Mouse (Mus musculus) kidney, adult 2 months (tissue): Measurements from ENCODE around the gene Olfr1263. TPM values are rescaled to one million over a fixed set of nuclear protein-coding genes. Genes with fewer than 3 reads are reported as not detected.

Experiments used
- DNase-seq: peaks from one replicate; pipeline ENCODE4 v3.0.0; 2021
- H3K27ac ChIP-seq: fragments of 200-500 bp; 2 replicates; pipeline ENCODE4 v1.5.1; 2012; ENCODE audit warnings: low read depth, low read length, control low read depth, inconsistent platforms; ENCODE audit not compliant: insufficient read depth
- H3K27me3 ChIP-seq: fragments of 200-500 bp; replicated peaks from 2 replicates; pipeline ENCODE4 v1.6.1; 2012; ENCODE audit warnings: mild to moderate bottlenecking, moderate library complexity, low read length, inconsistent platforms; ENCODE audit not compliant: control insufficient read depth, insufficient read depth
- H3K36me3 ChIP-seq: fragments of 200-500 bp; 2 replicates; pipeline ENCODE4 v1.6.1; 2012; ENCODE audit warnings: mild to moderate bottlenecking, moderate library complexity, low read length, inconsistent platforms; ENCODE audit not compliant: control insufficient read depth, insufficient read depth
- H3K4me1 ChIP-seq: fragments of 200-500 bp; 2 replicates; pipeline ENCODE4 v1.6.1; 2011; ENCODE audit warnings: low read length; ENCODE audit not compliant: control insufficient read depth, insufficient read depth
- H3K4me3 ChIP-seq: fragments of 200-500 bp; 2 replicates; pipeline ENCODE4 v1.5.1; 2011; ENCODE audit warnings: mild to moderate bottlenecking, low read depth, low read length, control low read depth; ENCODE audit not compliant: insufficient read depth
- CTCF ChIP-seq: fragments of 200-500 bp; conservative IDR thresholded peaks from 2 replicates; pipeline ENCODE4 v1.5.1; 2011; ENCODE audit warnings: low read depth, mild to moderate bottlenecking, control low read depth, low read length, moderate library complexity, mixed read lengths; ENCODE audit not compliant: insufficient read depth, insufficient read length
- POLR2A ChIP-seq: fragments of 200-500 bp; IDR thresholded peaks from one replicate; pipeline ENCODE4 v1.6.1; 2011; ENCODE audit warnings: low read depth, low read length, control low read depth
- polyA plus RNA-seq: library from polyadenylated mRNA; depleted of rRNA; stranded (reverse); fragments of >200 nt; gene quantifications from 2 replicates; pipeline ENCODE4 v1.2.3, GENCODE M21; 2012; rRNA removed

Olfr1263 gene
- polyA plus RNA-seq, 1 experiment = not detected

DNA sequence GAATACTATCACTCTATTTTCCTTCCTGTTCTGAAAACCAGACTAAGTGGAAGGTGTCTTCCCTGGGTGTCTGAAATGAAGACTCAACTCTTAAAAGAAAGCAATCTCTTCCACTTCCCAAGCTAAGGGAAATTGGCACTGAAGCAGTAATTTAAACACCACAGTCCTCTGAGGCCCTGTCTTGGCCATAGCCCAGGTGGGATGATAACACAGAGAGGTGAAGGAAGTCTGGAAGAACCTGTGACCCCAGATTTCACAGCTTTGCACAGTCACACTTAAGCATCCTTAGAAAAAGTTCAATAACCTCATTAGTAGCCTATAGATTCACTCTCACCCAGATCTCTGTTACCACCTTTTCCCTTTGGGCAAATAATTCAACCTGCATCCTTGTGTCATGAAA, 51.6 kb downstream of the Olfr1263 start, which contains the start of gene Olfr140:
Gene Olfr140, minus strand, starts transcription at position 101 of the 400 bp plus-strand sequence.
- TF ChIP-seq POLR2A = no peak
- TF ChIP-seq CTCF = no peak
- H3K27ac ChIP-seq = no peak within 1 kb of the TSS
- H3K36me3 ChIP-seq = no peaks in the 10 kb centered on the region
- no peaks in the 10 kb centered on the region for H3K27me3 ChIP-seq
- H3K4me1 ChIP-seq = no peaks in the 10 kb centered on the region
- no peak for DNase-seq
- no peak within 1 kb of the TSS for H3K4me3 ChIP-seq

Other genes with a start within 250 kb of the Olfr1263 start
- gene Olfr1254, start 218.5 kb upstream of the Olfr1263 start, polyA plus RNA-seq = not detected in 2 replicates
- gene Olfr1255, start 200.1 kb upstream of the Olfr1263 start, polyA plus RNA-seq = not detected in 2 replicates
- not detected in 2 replicates for gene Olfr1256, start 170.6 kb upstream of the Olfr1263 start, polyA plus RNA-seq
- gene Olfr48, start 163.9 kb upstream of the Olfr1263 start, polyA plus RNA-seq = not detected in 2 replicates
- not detected in 2 replicates for gene Olfr1257, start 133.7 kb upstream of the Olfr1263 start, polyA plus RNA-seq
- gene Olfr1258, start 84.8 kb upstream of the Olfr1263 start, polyA plus RNA-seq = not detected in 2 replicates
- not detected in 2 replicates for gene Olfr1259, start 63.5 kb upstream of the Olfr1263 start, polyA plus RNA-seq
- not detected in 2 replicates for gene Olfr1260, start 37.8 kb upstream of the Olfr1263 start, polyA plus RNA-seq
- gene Olfr1261, start 20.9 kb upstream of the Olfr1263 start, polyA plus RNA-seq = not detected in 2 replicates
- gene Olfr1262, start 12.0 kb upstream of the Olfr1263 start, polyA plus RNA-seq = not detected in 2 replicates
- not detected in 2 replicates for gene Olfr1264, start 13.4 kb downstream of the Olfr1263 start, polyA plus RNA-seq
- not detected in 2 replicates for gene Olfr1265, start 23.2 kb downstream of the Olfr1263 start, polyA plus RNA-seq
- gene Olfr140, start 51.5 kb downstream of the Olfr1263 start, polyA plus RNA-seq = not detected in 2 replicates
- not detected in 2 replicates for gene Olfr1269, start 109.3 kb downstream of the Olfr1263 start, polyA plus RNA-seq
- not detected in 2 replicates for gene Olfr32, start 130.2 kb downstream of the Olfr1263 start, polyA plus RNA-seq
- gene Olfr1270, start 141.0 kb downstream of the Olfr1263 start, polyA plus RNA-seq = not detected in 2 replicates
- gene Olfr1506, start 212.4 kb downstream of the Olfr1263 start, polyA plus RNA-seq = not detected in 2 replicates
- gene Olfr142, start 245.5 kb downstream of the Olfr1263 start, polyA plus RNA-seq = not detected in 2 replicates